Mouse (Mus musculus): ENCODE results near the gene Ak2.

DNA sequence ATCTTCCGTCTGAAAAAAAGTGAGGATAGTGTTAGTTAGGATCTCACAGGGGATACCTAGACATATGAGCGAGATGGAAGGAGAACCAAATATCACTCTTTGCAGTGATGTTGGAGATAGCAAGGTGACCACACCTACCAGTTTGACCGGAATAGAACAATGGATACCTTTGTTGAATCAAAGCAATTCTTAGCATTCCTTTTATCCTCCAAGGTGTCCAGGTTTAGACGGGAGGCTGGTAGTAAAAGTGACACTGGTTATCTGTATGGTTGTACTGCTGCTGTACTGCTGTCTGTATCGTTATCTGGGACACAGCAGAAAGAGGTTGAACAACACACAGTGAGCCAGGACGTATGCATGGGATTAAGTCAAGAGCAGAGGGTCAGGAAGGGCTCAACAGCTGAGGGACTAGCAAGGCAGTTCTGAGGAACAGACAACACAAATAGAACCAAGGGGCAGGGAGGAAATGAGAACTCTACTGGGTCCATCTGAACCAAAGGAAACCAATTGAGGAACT, 59.2 kb downstream of the Ak2 start:
- TF ChIP-seq CTCF (IDR thresholded peaks at IDR 0.05; ENCODE audit: low read depth) (no peak), EP300 (optimal IDR thresholded peaks at IDR 0.05) (no peak)

Data from stomach, postnatal 0 days (tissue).